Mouse (Mus musculus) embryonic fibroblast, embryonic 13.5 days (primary cell): ENCODE results near the gene Kcnb1. TPM values are rescaled to one million over a fixed set of nuclear protein-coding genes. Genes with fewer than 3 reads are reported as not detected.

ENCODE experiments used
- H3K27ac ChIP-seq: 2 replicates; pipeline ENCODE4 v1.5.1; 2012; ENCODE audit warnings: low read length, control low read depth, inconsistent platforms; ENCODE audit not compliant: insufficient read depth
- H3K4me1 ChIP-seq: 2 replicates; pipeline ENCODE4 v1.6.1; 2011; ENCODE audit warnings: low read length; ENCODE audit not compliant: control insufficient read depth, insufficient read depth
- H3K4me3 ChIP-seq: 2 replicates; pipeline ENCODE4 v1.5.1; 2011; ENCODE audit warnings: mild to moderate bottlenecking, control low read depth, low read length; ENCODE audit not compliant: insufficient read depth
- CTCF ChIP-seq: IDR thresholded peaks from 2 replicates; pipeline ENCODE4 v1.5.1; 2011; ENCODE audit warnings: mild to moderate bottlenecking, control low read depth, low read length, moderate library complexity, borderline replicate concordance; ENCODE audit not compliant: insufficient read depth
- POLR2A ChIP-seq: IDR thresholded peaks from 2 replicates; pipeline ENCODE4 v1.6.1; 2011; ENCODE audit warnings: low read depth, mild to moderate bottlenecking, control low read depth, low read length, moderate library complexity
- polyA plus RNA-seq: library from polyadenylated mRNA; stranded (reverse); fragments of >200 nt; gene quantifications from 2 replicates; pipeline ENCODE4 v1.2.4, GENCODE M21; 2011; ENCODE audit warnings: low read depth; ENCODE audit not compliant: missing spikeins, insufficient read length

The Kcnb1 gene
- polyA plus RNA-seq, 1 experiment = 0.65 TPM

DNA sequence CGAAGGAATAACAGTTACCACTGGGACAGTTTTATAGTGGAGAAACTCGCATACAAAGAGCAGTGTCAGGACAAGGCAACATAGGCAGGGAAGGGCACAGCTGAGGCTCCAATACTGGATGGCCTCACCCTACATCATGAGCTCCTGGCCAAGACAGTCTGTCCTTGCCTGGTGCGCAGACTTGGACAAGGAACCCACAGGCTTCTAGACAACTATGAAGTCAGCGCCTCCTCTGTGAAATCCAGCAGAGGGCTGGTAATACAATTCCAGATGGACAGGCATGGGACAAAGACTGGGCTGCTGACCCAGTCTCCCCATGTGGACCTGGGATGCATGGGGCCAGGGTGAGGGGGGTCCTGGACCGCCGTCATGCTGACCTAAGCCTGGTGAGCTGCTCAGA, 34.2 kb upstream of the Kcnb1 start:
- Histone ChIP-seq H3K27ac (no peak overlapping the region), H3K4me3 (no peak overlapping the region), H3K4me1 (no peaks in the 10 kb centered on the region)
- TF ChIP-seq POLR2A = no peak
- TF ChIP-seq CTCF = no peak

DNA sequence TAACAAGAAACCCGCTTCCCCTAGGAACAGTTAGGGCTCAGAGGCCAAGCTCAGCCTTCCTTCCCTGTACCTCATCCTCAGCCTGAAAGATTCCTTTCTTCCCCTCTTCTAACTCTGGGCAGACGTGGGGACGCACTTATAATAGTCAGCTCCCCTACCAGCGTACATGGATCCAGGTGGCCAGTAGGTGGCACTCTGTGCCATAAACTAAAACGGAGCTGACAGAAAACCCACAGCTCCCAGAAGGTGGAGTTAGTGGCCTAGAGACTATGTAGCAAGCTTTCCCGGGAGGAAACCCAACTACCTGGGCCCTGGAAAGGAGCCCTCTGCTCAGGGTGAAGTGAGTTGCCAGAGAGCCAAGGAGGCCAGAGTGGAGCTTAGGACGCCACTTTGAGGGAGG, 32.2 kb upstream of the Kcnb1 start:
- H3K4me1 ChIP-seq = no peaks in the 10 kb centered on the region
- H3K27ac ChIP-seq = no peak overlapping the region
- peak; percentile 66; the same call in 1 of the 2 replicates for TF ChIP-seq CTCF
- TF ChIP-seq POLR2A = no peak

DNA sequence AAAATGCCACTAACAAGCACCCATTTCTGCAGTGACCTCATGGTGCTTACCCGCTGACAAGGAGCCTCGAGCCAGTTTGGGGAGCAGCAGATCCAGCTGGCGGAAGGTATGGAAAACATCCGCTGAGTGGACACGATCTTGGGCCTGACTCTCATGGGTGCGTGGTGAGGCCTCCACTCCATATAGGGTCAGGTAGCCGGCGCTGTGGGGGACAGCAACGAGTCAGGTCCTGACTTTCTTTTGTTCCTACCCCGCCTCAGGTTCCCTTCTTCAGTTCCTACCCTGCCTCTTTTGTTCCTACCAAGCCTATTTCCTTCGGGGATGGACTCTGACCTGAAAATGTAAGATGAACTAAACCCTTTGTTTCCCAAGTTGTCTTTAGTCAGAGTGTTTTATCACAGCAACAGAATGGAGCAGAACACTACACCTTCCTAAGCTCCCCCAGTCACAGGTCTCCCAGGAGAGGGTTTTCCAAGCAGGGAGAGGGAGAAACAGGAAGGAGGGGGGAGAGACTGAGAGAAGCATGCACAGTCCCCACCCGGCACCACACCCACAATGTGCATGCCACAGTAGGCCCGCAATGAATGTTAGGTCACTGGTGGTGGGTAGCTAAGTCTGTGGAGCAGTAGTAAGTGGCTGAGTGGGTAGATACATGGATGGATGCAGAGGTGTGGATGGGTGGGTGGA, 31.3 kb upstream of the Kcnb1 start:
- Histone ChIP-seq H3K4me1 (no peaks in the 10 kb centered on the region), H3K4me3 (no peak overlapping the region), H3K27ac (no peak overlapping the region)
- TF ChIP-seq CTCF (no peak), POLR2A (no peak)

More for the DNA sequence above, 32.2 kb upstream of the Kcnb1 start:
- H3K4me3 ChIP-seq = no peak overlapping the region

GRCm38 (mm10) chr2:167220736-167221135, 30.8 kb upstream of the Kcnb1 start:
- Histone ChIP-seq H3K27ac (no peak overlapping the region), H3K4me1 (no peaks in the 10 kb centered on the region), H3K4me3 (no peak overlapping the region)
- no peak for TF ChIP-seq POLR2A
- no peak for TF ChIP-seq CTCF

GRCm38 (mm10) chr2:167219154-167219775, 29.3 kb upstream of the Kcnb1 start:
- Histone ChIP-seq H3K27ac (no peak overlapping the region), H3K4me1 (no peaks in the 10 kb centered on the region), H3K4me3 (no peak overlapping the region)
- TF ChIP-seq CTCF (peak; percentile 96), POLR2A (no peak)

GRCm38 (mm10) chr2:167213666-167214065, 23.7 kb upstream of the Kcnb1 start:
- Histone ChIP-seq H3K27ac (no peak overlapping the region), H3K4me3 (no peak overlapping the region), H3K4me1 (no peaks in the 10 kb centered on the region)
- TF ChIP-seq CTCF (no peak), POLR2A (no peak)

DNA sequence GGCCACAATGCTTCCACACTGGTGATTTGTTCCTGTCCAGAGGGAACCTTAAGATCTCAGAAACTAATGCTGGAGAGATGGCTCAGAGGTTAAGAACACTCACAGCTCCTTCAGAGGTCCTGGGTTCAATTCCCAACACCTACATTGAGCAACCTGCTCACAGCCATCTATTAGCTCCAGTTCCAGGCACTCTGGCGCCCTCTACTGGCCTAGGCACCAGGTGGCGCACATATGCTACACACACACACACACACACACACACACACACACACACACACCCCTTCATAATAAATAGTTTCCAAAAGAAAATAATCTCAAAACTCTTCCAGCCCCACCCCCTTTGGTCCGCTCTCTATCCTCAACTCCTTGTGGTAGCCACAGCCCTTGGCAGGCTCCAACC, 23.1 kb upstream of the Kcnb1 start:
- Histone ChIP-seq H3K4me3 (no peak overlapping the region), H3K4me1 (no peaks in the 10 kb centered on the region), H3K27ac (no peak overlapping the region)
- TF ChIP-seq POLR2A = no peak
- peak; percentile 61; the same call in 1 of the 2 replicates for TF ChIP-seq CTCF

DNA sequence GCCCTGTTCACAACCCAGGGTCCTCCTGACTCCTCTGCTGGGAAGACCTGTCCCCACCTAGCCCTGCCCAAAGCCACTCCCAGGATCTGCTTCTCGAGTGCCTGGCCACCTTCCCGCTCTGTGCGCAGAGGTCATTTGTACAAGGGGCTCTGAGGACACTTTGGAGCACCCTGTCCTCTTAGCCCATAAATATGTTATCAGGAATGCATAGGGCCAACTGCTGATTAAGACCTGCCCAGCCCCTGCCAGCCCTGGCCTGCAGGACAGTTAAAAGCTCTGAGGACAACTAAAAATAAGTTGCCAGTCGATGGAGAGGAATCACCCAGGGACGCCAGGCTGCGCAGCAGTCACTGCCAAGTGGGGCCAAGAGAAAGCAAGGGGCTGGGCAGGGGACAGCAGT, 22.6 kb upstream of the Kcnb1 start:
- H3K4me3 ChIP-seq = no peak overlapping the region
- no peaks in the 10 kb centered on the region for H3K4me1 ChIP-seq
- no peak for TF ChIP-seq POLR2A
- no peak for TF ChIP-seq CTCF
- H3K27ac ChIP-seq = no peak overlapping the region

GRCm38 (mm10) chr2:167212089-167212488, 22.1 kb upstream of the Kcnb1 start:
- Histone ChIP-seq H3K27ac (no peak overlapping the region), H3K4me1 (no peaks in the 10 kb centered on the region), H3K4me3 (no peak overlapping the region)
- TF ChIP-seq POLR2A (no peak), CTCF (no peak)

DNA sequence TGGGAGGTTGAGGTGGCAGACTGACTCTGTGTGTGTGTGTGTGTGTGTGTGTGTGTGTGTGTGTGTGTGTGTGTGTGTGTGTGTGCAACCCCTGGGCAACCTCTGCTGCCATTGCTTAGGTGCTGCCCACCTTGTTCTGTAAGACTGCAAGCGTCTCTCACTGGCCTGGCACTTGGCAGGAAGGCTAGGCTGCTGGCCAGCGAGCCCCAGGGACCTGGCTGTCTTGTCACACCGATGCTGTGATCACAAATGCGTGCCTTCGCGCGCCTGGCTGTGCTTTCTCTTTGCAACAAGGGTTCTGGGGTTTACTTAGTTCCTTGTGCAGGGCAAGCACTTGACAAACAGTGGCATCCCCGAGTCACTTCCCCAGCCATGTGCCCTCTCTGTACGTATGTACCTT, 19.9 kb upstream of the Kcnb1 start:
- H3K27ac ChIP-seq = no peak overlapping the region
- H3K4me3 ChIP-seq = no peak overlapping the region
- H3K4me1 ChIP-seq = no peaks in the 10 kb centered on the region
- TF ChIP-seq CTCF = no peak
- no peak for TF ChIP-seq POLR2A
